Mouse (Mus musculus) kidney, adult 8-10 months (tissue): ENCODE results near the gene Prorsd1.
"Not testable (repeated sequence)": the region's sequence is repeated elsewhere in the genome, so short reads cannot be mapped to it uniquely, and the experiment has no call there.

Experiments
- DNase-seq, 2 experiments: peaks; one replicate each; pipeline ENCODE4 v3.0.0; 2022

The Prorsd1 gene

DNA sequence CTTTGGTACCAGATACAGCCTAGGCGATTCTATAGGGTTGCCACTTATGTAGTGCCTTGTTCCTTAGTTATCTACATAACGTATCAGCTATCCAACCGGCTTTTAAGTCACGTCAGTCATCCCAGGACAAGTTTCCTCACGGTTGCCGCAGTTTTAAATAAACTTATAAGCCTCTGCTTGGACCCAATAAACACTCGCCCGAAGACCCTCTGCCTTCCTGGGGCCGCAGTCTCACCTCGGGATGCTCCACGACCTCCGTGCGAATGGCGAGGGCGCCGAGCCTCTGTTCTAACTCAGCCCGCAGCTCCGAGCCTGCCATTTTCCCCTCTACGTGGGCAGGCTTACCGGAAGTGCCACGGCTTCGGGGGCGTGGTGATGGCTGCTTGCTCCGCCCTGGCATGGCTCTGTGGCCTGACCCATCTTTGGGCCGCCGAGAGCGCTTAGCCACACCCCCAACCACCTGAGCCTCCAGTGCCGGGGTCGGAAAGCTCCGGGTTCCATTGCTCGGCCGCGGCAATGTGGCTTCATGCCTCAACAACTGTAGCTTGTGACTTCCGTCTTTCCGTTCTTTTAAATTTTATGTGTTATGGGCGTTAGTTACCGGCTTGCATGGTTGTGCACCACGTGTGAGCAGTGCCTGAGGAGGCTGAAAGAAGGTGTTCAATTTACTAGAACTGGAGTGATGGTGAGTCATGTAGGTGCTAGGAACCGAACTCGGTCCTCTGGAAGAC lies at the start of gene Prorsd1:
Prorsd1 (minus strand) TSS at position 352 of the 731 bp plus-strand sequence.
- DNase-seq = peak; percentile 93 to 94

DNA sequence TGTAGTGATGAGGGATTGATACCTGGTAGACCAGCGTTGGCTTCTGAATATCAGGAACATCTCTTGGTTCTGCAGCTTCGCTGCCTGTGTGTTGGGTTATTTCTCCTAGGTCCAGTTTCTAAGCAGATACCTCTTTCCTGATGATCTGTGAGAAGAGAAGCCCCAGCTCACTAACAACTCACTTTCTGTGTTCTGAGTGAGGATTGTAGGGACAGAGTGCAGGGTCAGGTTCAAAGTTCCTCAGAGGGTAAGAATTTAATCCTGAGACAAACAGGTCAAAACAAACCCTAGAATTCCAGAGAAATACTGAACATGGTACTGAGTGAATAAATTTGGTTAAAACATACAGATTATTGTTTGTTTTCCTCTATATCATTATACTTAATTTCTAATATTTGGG lies 48.6 kb upstream of the Prorsd1 start:
- DNase-seq = peak; percentile 15 to 24

DNA sequence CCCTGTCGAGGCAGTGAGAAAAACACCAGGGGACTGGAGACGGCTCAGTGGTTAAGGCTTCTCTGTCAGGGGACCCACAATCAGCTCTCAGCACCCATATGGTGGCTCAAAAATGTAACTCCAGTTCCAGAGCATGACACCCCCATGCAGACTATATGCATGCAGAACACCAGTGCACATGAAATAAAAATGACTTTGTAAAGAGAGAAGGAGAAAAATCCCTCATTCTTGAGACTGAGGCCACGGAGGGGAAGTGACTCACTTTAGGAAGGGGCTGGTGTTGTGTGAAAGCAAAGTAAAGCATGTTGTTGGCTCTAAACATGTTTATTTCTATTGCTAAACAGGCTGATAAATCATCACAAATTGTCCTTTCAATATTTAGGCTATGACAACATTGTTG lies 46.2 kb upstream of the Prorsd1 start:
- DNase-seq = no peak

DNA sequence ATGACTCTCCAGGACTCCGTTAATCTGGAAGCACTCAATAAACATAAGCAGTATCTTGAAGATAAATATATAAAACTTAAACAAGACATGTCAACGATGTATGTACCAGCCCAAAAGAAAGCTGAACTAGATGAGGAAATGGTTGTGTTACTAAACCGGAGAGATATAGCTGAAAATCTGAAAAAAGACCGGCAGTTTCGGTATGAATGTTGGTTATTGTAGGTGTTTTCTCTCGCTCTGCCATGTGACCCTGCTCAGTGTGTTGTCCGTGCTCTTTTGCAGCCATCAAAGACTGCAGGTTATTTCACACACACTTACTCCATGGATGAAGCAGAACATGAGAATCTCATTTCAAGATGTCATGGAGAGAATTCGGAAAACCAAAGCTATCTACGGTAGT lies 45.6 kb upstream of the Prorsd1 start:
- no peak for DNase-seq

DNA sequence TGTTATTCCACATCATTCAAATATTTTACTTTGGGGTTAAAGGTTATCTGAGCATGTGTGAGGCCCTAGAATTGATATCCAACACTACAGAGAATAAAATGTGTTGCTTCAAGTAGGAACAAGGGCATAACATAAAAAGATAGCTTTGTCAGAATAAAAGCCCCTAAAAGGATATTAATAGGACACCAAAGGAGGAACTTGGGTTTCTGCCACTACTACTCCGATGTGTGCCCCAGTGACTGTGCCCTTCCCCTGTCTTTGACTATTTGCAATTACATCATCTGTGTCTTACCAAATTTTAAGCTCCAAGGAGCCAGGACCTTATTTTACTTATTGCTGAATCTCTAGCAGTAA lies 34.6 kb upstream of the Prorsd1 start:
- no peak for DNase-seq

DNA sequence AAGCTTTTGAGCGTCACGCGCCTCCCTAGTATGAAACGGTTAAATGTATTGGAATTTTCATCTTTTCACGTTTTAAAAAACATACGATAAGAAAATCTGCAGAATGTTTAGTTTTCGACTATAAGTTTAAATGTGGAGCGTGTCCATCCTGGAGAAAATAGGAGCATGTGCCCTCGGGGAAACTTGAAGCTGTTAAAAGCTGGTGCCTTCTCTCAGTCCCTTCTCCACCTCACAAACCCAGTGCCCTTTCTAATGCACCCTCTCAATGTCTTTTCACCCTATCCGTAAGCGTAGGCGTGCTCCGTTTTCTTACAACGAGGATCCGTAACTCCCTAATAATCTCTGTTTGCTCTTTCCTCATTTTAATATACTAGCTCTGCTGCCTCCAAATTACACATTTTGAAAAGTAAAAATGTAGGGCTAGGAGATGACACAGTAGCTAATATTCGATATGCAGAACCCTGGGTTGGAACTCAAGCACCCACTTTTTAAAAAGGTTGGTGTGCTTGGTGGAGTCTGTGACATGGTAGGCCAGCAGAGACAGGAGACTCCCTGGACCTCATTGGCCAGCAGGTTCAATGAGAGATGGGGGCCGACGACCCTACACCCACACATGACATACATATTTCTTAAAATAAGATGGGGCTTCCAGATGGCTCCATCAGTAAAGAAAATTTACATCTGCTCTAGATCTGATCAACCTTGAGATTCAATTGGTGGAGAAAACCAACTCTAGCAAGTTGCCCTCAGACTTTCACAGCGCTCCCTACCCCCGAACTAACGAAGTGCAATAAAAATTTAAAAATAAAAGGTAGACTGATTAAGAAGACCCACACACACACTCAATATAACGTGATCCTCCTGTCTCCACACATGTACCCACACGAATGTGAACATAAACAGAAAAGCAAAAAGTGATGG lies 33.9 kb upstream of the Prorsd1 start:
- DNase-seq = no peak

DNA sequence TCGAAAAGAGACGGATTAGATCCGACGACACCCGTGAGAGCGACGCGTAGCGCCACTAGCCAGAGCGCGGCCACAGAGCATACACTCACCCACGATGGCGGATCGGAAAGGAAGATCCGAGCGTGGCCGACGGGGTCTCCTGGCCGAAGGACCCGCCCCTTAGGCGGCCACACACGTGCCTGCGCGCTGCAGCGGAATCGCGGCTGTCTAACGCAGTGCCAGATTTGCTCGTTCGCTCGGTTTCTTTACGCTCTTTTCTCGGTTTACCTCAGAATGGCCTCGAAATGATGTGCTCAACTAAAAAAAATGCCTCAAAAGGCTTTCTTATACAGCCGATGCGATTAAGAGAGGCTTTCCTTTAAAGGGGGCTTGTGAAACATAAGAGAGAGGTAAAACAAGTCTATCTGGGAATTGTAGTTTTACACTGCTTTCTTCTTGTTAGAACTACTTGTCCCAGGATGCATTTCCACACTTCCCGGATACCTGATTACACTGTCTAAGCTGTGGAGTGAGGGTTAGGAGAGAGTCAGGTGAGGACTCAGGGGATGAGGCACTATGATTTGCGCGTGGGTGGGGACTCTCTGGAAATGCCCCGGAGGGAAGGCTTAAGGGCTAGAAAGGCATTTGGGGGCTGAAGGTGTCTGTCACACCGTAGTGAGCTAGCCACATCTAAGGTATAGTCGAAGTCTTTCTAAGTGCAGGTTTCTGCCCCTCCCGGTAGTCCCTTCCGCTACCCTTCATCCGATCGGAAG lies 33.1 kb upstream of the Prorsd1 start, which contains the start of the genes Clhc1 and Rps27a:
Clhc1 (plus strand) TSS at position 199 of the 752 bp plus-strand sequence.
Rps27a (minus strand) TSS at position 358 of the 752 bp plus-strand sequence.
- peak; percentile 88 to 94 for DNase-seq

DNA sequence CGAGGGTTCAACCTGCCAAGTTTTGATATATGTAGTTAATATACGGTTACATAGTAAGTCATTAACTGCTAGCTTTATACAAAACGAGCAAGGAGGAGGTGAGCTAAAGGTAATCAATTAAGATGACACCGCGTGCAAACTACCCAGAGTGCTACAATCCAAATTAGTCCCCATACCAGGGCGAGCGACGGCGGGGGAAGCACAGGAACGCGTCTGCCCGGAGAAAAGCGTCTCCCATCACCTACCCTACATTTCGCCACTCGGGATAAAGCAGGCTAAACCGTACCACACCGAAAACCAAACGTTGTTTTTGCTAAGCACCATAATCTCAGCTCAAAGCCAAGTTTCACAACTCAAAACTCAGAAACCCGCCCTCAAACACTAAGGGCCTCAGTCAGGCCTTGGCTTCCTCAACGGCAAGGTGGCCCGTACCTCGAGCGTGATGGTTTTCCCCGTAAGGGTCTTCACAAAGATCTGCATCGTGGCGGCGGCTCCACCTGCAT lies 32.5 kb upstream of the Prorsd1 start:
- DNase-seq = peak in 1 of 2 experiments; percentile 9

DNA sequence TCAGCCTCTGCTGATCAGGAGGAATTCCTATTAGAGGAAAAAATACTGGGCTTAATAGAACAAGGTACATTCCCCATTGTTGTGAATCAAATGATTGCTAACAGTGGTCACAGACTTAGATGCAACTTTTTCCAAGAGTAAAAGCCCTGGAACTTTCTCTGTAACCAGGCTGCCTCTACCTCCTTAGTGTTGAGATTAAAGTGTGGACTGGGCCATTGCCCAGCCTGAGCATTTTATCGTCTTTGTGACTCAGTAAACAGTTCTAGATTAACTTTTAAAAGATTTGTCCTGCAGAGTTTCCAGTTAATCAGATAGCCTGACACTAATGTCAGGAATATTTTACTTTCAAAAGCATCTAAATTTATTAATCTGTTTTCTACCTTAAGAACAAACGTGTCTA lies 31.9 kb upstream of the Prorsd1 start:
- DNase-seq = no peak

DNA sequence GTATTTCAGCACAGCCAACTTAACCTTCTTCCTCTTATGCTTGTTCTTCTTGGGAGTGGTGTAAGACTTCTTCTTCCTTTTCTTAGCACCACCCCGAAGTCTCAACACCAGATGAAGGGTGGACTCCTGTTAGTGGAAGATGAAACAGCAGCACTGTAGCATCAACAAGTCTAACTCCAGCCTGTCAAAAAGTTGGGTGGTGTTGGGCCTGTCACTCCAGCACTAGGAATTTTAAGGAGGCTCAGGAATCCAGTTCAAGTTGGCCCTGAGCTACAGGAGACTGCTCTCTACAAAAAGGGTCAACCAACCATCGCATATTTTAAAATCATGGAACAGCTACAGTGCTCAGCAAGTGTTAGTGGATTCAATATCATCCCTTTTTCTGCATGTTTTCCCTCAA lies 31.5 kb upstream of the Prorsd1 start:
- DNase-seq = not testable (repeated sequence)

DNA sequence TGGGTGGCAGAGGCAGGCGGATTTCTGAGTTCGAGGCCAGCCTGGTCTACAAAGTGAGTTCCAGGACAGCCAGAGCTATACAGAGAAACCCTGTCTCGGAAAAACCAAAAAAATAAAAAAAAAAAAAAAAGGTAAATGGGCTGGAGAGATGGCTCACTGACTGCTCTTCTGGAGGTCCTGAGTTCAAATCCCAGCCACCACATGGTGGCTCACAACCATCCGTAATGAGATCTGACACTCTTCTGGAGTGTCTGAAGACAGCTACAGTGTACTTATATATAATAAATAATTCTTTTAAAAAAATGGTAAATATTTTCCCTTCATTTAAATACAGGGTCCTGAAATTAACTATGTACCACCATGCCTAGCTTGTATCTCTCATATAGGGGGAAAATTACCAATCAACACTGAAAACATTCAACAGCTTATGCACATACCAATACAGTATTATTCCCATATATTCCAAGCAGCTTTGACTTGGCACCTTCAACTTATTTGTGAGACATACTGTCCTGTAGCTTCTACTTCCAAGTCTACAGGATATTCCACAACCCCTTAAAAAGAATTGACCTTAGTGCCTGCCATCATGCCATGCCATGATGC lies 30.4 kb upstream of the Prorsd1 start:
- not testable (repeated sequence) for DNase-seq

DNA sequence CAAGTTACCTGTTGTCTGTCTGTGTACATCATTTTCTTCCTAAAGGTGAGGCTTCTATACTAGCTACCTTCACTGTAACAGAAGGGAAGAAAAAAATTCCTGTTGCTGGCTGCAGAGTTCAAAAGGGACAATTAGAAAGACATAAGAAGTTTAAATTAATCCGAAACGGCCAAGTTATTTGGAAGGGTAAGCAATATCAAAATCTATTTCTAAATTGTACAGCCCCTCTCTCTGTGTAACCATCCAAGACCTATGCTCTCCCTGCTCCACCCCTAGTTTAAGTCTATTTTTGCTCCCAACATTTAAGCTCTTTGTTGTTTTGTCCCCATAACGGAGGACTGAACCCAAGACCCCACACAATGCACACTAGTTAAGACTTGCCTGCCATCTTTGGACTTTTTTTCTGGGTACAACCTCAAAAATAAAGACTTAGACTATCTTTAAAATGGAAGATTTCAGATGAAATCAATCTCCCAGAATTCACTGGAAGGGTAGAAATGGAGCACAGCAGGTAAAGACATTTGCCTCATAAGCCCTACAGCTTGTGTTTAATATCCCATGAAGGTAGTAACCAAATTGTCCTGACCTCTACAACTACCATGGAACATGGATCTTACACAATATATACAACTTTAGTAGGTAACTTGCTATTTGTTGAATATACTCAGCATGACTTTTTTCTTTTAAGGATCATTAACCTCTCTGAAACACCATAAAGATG lies 29.6 kb upstream of the Prorsd1 start:
- no peak for DNase-seq

DNA sequence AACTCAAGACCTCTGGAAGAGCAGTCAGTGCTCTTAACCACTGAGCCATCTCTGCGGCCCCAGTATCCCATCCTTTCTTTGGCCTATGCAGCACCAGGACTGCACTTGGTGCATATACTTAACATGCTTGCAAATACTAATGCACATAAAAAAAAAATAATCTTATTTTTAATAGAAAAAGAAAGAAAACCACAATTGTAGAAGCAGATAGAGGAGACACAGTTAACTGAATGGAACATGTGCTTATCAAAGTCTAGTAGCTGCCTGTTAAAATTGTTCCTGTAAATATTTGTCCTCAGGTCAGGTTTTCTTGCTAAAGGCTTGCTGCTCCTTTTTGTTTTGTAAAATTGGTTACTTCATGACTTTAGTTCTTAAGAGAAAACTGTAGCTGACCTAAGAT lies 23.4 kb upstream of the Prorsd1 start:
- DNase-seq = no peak

DNA sequence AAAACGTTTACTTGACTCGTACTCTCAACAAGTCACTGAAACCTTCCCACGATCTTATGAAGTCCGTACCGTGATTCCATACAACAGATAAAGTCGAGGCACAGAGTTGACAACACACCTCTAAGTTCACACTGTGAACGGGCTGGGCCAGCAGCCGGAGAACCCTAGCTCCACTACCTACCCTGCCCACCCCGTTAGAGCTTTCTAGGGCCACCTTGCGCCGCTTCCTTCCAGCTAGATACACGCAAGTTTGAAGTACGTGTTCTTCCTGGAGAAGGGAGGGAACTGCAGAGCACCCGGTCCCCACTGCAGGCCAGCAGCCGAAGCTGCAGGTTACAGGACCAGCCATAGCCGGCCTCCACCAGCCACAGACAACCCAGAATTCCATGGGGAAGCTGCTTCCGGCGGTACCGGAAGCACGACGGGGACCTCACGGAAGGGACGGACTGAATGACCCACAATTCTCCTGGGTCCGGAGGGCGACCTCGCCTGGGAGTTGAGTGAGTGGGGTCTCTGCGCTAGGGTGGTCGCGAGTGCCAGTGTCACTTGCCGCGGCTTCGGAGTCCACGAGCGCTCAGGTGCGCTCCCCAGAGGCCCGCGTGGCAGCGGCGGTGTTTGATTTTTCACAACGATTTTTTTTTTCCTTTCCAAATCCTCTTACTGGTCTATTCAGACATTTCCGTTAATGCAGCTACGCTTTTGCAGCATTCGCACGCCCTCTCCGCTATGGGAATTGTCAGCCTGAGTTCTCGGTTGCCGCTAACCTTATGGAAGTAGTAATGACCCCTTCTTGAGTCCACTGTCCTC lies 11.4 kb upstream of the Prorsd1 start, which contains the start of gene Mtif2:
Mtif2 (plus strand) TSS at position 421 of the 807 bp plus-strand sequence.
- peak; percentile 68 to 76 for DNase-seq

DNA sequence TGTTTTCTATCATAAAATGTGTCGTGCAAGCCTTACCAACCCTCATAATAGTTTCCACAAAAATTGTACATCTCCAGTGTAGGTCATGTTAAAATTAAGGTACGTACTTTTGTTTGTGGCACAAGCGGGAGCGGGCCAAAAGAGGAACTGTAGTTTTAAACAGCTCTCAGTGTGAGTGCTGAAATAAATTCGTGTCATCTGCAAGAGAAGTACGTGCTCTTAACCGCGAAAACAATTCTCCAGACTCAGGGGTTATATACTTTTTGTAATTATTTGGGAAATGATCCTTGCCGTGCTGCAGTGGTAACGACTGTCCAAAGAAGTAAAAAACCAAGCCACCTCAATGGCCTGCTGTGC lies 530 bp downstream of the Prorsd1 start:
- DNase-seq = no peak

DNA sequence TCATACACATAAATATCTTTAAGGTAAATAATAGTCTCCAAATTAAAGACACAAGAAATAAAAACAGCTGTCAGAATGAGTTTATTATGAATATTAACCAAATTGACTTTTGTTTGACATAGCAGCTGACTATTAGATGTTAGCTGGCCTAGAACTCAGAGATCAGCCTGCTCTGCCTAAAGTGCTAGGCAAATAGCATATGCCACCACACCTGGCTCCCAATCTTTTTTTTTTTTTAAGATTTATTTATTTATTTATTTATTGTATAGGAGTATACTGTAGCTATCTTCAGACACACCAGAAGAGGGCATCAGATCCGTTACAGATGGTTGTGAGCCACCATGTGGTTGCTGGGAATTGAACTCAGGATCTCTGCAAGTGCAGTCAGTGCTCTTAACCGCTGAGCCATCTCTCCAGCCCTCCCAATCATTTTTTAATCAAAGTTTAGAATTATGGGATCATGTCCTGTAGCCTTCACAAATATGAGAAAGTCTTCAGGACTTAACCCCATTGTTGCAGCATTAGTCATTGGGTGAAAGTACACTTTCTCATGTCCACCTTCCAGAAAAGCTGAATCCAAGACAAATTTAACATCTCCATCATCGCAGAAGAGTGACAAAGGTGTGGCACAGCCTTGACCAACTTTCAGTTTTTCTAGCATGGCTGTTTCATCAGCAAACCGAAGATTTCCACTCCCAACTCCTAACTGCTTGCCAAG lies 1.9 kb downstream of the Prorsd1 start:
- DNase-seq = no peak

DNA sequence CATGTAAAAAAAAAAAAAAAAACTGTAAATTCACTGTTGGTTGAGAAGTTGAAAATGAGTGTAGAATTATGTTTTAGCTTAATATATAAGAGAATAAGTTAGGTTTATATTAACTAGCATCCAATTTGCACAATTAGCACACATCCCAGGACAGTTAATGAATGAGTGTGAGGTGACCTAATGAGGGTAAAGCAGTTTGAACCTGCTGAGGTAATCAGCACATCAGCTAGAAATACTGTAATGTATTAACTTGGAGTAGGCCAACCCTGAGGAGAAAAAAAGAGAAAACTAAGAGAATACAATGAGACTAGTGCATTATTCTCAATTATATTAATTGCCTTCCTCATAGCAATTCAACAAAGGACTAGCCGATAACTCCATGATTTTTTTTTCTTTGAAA lies 5.4 kb downstream of the Prorsd1 start:
- DNase-seq = no peak

DNA sequence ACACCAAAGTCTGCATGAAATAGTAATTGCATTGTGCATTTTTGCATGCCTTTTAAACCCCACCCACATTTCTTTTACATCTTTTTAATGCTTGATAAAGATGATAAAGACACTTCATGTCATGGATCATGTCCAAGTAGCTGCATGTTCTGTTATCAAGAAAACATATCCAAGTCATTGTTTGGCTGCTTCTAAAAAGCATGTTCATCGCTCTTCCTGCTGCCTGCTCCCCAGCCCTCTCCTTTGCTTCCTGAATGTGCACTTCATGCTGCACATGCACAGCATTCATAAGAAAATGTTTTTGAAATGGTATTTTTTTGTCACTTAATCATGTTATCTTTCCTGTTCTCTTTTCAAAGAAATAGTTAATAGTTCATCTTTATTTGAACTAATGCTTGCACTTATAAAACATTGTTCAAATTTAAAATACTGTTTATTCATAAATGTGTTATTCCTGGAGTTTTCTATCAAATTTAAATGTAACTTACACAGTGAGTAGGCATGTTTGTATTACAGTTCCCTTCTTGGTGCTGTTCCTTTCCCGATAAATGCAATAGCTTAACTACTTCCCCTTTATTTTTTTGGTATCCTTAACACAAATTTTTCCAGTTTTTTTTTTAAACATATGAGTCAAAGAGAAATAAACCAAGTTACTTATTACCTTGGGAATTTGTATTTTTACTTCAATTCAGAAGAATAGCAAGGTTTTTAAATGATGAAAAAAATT lies 9.8 kb downstream of the Prorsd1 start:
- no peak for DNase-seq
